Mouse (Mus musculus): ENCODE data around the gene Senp3.

GRCm38 (mm10) chr11:69671726-69672124 lies 10.2 kb downstream of the Senp3 start:
- no peak for TF ChIP-seq EP300 (IDR thresholded peaks at IDR 0.05; ENCODE audit: insufficient read depth, low read depth, low read length)
- no peak for TF ChIP-seq POLR2A (IDR thresholded peaks at IDR 0.05; ENCODE audit: insufficient read depth, low read length)
